Mouse (Mus musculus) spleen, postnatal 14 days (tissue): ENCODE data around the gene Ak7.

Experiments
- DNase-seq, 2 experiments: peaks; one replicate each; pipeline ENCODE4 v3.0.0; 2021 to 2022; ENCODE audit warnings: low spot score in 2 of 2

Ak7 gene

GRCm38 (mm10) chr12:105787626-105788025 is 81.8 kb downstream of the Ak7 start:
- DNase-seq: no peak

GRCm38 (mm10) chr12:105789885-105790284 is 84.1 kb downstream of the Ak7 start:
- DNase-seq: no peak

GRCm38 (mm10) chr12:105794896-105795295 is 89.1 kb downstream of the Ak7 start:
- no peak for DNase-seq

GRCm38 (mm10) chr12:105798001-105798400 is 92.2 kb downstream of the Ak7 start:
- DNase-seq: no peak

- no peak for DNase-seq
These were observed 100.0 kb downstream of the Ak7 start for GRCm38 (mm10) chr12:105805790-105806189.

GRCm38 (mm10) chr12:105806205-105806604 is 100.4 kb downstream of the Ak7 start:
- no peak for DNase-seq

GRCm38 (mm10) chr12:105807416-105807815 is 101.6 kb downstream of the Ak7 start:
- no peak for DNase-seq

- DNase-seq: no peak
These were observed 103.2 kb downstream of the Ak7 start for GRCm38 (mm10) chr12:105808945-105809344.

GRCm38 (mm10) chr12:105810608-105811007 is 104.8 kb downstream of the Ak7 start:
- no peak for DNase-seq

- no peak for DNase-seq
These were observed 108.2 kb downstream of the Ak7 start for GRCm38 (mm10) chr12:105813957-105814356.

GRCm38 (mm10) chr12:105823472-105823871 is 117.7 kb downstream of the Ak7 start:
- no peak for DNase-seq

- no peak for DNase-seq
These were observed 119.0 kb downstream of the Ak7 start for GRCm38 (mm10) chr12:105824743-105825142.

- DNase-seq: no peak
These were observed 119.5 kb downstream of the Ak7 start for GRCm38 (mm10) chr12:105825266-105825665.
